Mouse (Mus musculus) heart, embryonic 11.5 days (tissue): Measurements from ENCODE around the gene Gjb5. TPM values are rescaled to one million over a fixed set of nuclear protein-coding genes. Genes with fewer than 3 reads are reported as not detected.

ENCODE experiments used
- ATAC-seq: fragments of 200-750 bp; cut with Nextera tagmentation; replicated peaks from 2 replicates; pipeline ENCODE4 v1.8.0; 2017; ENCODE audit warnings: moderate library complexity; ENCODE audit not compliant: insufficient number of reproducible peaks, low FRiP score, low TSS enrichment
- H3K27ac ChIP-seq: fragments of 300-500 bp; sonication (generic); 2 replicates; pipeline ENCODE4 v1.5.1; 2014; ENCODE audit warnings: mild to moderate bottlenecking, low read depth, low read length
- H3K27me3 ChIP-seq: fragments of 300-500 bp; sonication (generic); 2 replicates; pipeline ENCODE4 v1.6.1; 2014; ENCODE audit warnings: mild to moderate bottlenecking, low read length, mixed read lengths; ENCODE audit not compliant: control insufficient read depth, insufficient read depth
- H3K36me3 ChIP-seq: fragments of 300-500 bp; sonication (generic); 2 replicates; pipeline ENCODE4 v1.6.1; 2014; ENCODE audit warnings: mild to moderate bottlenecking, low read length, moderate library complexity, mixed read lengths; ENCODE audit not compliant: control insufficient read depth, insufficient read depth
- H3K4me1 ChIP-seq: fragments of 300-500 bp; sonication (generic); 2 replicates; pipeline ENCODE4 v1.6.1; 2014; ENCODE audit warnings: low read length; ENCODE audit not compliant: control insufficient read depth, insufficient read depth
- H3K4me2 ChIP-seq: fragments of 300-500 bp; sonication (generic); 2 replicates; pipeline ENCODE4 v1.6.1; 2014; ENCODE audit warnings: mild to moderate bottlenecking, moderate library complexity
- H3K4me3 ChIP-seq: fragments of 300-500 bp; sonication (generic); 2 replicates; pipeline ENCODE4 v1.5.1; 2014; ENCODE audit warnings: low read depth, low read length
- H3K9ac ChIP-seq: fragments of 300-500 bp; sonication (generic); 2 replicates; pipeline ENCODE4 v1.6.1; 2014; ENCODE audit warnings: mild to moderate bottlenecking, low read depth, low read length, moderate library complexity
- H3K9me3 ChIP-seq: fragments of 300-500 bp; sonication (generic); replicated peaks from 2 replicates; pipeline ENCODE4 v1.6.1; 2016; ENCODE audit warnings: low read length; ENCODE audit not compliant: control insufficient read depth
- WGBS: fragments of 180-500 bp; shearing (Covaris S2); extraction: QIAGEN DNeasy Blood & Tissue Kit; methylation state at CpG from one replicate; pipeline ENCODE4 v1.1.7; 2014; ENCODE audit not compliant: insufficient replicate concordance; 5-methylcytosine and 5-hydroxymethylcytosine counted together
- polyA plus RNA-seq: library from polyadenylated mRNA; unstranded; fragments of >200 nt; fragmentation: Nextera tagmentation; extraction: Ambion mirVana; gene quantifications from 2 replicates; pipeline ENCODE4 v1.2.1, GENCODE M21; 2014

Gjb5 gene
- polyA plus RNA-seq, 1 experiment from 2014 or later, result 0.70 TPM

DNA sequence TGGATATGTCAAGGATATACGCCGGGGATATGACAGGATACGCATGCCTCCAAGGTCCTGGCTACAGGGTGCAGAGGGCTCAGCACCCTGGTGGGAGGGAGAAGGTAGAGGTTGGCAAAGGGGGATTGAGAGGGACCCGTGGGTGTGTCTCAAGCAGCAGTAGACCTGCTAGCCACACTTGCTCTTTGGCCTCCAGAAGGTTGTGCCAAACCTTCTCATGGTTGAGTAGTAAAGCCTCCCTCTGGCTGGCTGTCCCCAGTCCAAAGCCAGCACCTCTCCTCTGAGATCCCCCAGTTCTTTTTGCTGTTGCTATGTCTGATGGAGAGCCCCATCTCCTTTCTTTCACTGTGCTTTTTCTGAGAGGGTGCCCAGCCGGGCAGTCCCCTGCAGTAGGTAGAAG, 32.7 kb downstream of the Gjb5 start:
- Histone ChIP-seq H3K27me3 (peaks cover 40% of the 10 kb centered on the region), H3K4me3 (no peak overlapping the region), H3K9ac (no peak overlapping the region), H3K9me3 (no peaks in the 10 kb centered on the region), H3K4me2 (no peak overlapping the region), H3K36me3 (no peaks in the 10 kb centered on the region), H3K4me1 (peaks cover 6% of the 10 kb centered on the region), H3K27ac (no peak overlapping the region)
- WGBS, result 85% methylated on average over 5 of the region's 5 CpGs
- ATAC-seq, result no peak

DNA sequence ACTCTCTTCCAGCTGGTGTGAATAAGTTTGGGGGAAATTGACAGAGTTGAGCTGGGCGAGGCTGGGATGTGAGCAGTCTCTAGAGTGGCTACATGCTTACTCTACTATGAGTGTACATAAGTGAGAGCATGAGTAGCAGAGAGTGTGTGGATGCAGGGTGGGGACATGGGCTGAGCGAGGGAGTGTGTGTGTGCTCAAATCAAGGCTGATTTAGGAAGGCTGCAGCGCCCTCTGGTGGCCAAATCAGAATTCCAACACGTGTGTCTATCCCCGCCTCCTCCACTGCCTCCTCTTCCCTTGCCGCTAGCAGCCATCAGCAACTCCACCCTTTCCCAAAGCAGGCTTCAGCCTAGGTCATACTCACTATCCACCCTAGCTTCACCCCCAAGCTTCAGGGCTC, 33.2 kb downstream of the Gjb5 start:
- ATAC-seq, result no peak
- Histone ChIP-seq H3K9me3 (no peaks in the 10 kb centered on the region), H3K27ac (no peak overlapping the region), H3K36me3 (no peaks in the 10 kb centered on the region), H3K4me3 (no peak overlapping the region), H3K9ac (no peak overlapping the region), H3K4me2 (no peak overlapping the region), H3K27me3 (peaks cover 35% of the 10 kb centered on the region), H3K4me1 (peaks cover 2% of the 10 kb centered on the region; the same call in 1 of the 2 replicates)
- WGBS, result 6% methylated on average over 6 of the region's 6 CpGs

DNA sequence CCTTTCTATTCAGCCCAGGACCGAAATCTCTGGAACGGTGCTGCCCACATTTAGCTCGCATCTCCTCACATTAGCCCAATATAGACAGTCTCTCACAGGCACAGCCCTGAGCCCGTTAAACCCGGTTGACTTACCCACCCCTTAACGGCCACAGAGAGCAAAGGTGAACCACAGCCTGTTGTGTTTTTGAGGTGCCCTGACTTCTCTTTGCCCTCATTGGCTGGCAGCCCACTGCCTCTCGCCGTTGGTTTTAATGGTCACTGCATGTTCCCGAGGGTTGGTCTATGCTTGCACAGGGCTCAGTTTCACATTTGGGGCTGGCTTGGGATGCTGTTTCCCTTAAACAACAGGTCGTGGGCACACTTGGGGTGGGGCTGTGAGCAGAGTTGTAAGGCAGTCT, 33.7 kb downstream of the Gjb5 start:
- Histone ChIP-seq H3K27me3 (peaks cover 31% of the 10 kb centered on the region), H3K4me2 (no peak overlapping the region), H3K9me3 (no peaks in the 10 kb centered on the region), H3K4me1 (no peaks in the 10 kb centered on the region), H3K36me3 (no peaks in the 10 kb centered on the region), H3K9ac (no peak overlapping the region), H3K4me3 (no peak overlapping the region), H3K27ac (no peak overlapping the region)
- WGBS, result 72% methylated on average over 10 of the region's 10 CpGs
- ATAC-seq, result no peak

DNA sequence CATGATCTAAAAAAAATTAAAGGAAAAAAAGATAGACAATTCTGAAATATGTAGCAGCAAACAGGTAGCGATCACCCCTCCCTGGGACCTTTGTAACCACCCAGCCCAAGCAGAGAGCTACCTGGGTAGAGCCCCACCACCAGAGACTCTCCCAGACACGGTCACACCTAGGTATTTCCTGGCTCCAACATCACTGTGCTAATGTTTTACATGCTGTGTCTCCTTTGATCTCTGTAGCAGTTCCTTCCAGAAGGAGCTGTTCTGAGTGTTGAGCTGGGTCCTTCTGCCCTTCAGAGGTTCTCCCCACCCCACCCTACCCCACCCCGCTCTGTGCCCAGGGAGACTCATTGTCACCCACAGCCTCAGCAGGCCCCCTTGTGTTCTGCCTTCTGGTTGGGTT, 34.3 kb downstream of the Gjb5 start:
- peaks cover 26% of the 10 kb centered on the region for H3K27me3 ChIP-seq
- WGBS, result 75% methylated on average over 3 of the region's 3 CpGs
- H3K4me3 ChIP-seq, result no peak overlapping the region
- H3K36me3 ChIP-seq, result no peaks in the 10 kb centered on the region
- H3K9me3 ChIP-seq, result no peaks in the 10 kb centered on the region
- no peak overlapping the region for H3K4me2 ChIP-seq
- no peak for ATAC-seq
- no peaks in the 10 kb centered on the region for H3K4me1 ChIP-seq
- H3K9ac ChIP-seq, result no peak overlapping the region
- H3K27ac ChIP-seq, result no peak overlapping the region

DNA sequence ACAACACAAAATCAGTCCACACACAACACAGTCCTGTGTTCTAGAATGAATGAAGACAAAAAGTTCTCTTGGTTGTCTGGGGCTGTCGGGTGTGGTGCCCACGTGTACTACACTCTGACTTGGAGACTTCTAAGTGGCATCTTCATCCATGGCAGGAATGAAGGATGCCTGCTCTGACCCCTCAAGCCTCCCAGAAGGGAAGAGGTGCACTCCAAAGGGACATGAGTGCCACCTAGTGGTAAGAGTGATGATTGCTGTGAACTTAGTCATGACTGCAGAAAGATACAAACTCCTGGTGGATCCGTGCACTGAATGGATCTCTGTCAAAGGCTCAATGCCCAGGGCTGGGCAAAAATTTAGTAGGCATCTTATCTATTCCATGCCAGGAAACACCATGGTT, 38.4 kb downstream of the Gjb5 start:
- H3K9ac ChIP-seq, result no peak overlapping the region
- H3K4me2 ChIP-seq, result no peak overlapping the region
- no peak overlapping the region for H3K4me3 ChIP-seq
- no peaks in the 10 kb centered on the region for H3K36me3 ChIP-seq
- no peak for ATAC-seq
- no peak overlapping the region for H3K27ac ChIP-seq
- no peaks in the 10 kb centered on the region for H3K9me3 ChIP-seq
- peaks cover 4% of the 10 kb centered on the region; the same call in 1 of the 2 replicates for H3K27me3 ChIP-seq
- H3K4me1 ChIP-seq, result 0 out of 2 replicates have a peak, but pooled peaks cover under 1% of the 10 kb centered on the region
- 8% methylated on average over 3 of the region's 3 CpGs for WGBS

DNA sequence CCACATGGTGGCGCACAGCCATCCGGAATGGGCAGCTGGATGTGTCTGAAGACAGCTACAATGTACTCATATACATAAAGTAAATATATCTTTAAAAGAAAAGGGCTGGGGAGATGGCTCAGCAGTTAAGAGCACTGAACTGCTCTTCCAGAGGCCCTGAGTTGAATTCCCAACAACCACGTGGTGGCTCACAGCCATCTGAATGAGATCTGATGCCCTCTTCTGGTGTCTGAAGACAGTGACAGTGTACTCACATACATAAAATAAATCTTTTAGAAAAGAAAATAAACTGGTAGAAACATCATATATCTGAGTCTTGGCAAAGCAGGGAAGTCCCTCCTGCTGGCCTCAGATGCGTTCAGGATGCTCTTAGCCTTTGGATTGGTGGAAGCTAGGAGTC, 40.8 kb downstream of the Gjb5 start:
- 54% methylated on average over 4 of the region's 4 CpGs for WGBS
- no peak overlapping the region for H3K4me2 ChIP-seq
- no peak overlapping the region for H3K27ac ChIP-seq

DNA sequence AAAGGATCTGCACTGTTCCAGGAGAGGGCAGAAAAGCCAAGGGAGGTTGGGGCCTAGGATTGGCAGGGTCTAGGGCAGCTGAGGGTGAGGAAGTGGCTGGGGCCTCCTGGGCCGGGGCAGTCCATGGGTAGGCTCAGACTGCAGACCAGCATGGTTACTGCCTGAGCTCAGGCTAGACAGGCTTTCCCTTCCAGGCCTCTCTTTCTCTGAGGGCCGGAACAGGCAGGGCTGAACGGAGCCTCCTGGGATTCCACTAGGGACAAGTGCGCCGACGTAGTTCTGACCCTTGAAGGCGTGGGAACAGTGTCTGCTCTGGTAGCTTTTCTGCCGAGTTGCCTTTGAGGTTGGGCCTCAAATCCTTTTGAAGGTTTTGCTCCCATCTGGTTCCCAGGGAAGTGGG, 42.2 kb downstream of the Gjb5 start:
- Histone ChIP-seq H3K27me3 (peaks cover 25% of the 10 kb centered on the region), H3K4me3 (no peak overlapping the region), H3K9ac (no peak overlapping the region), H3K36me3 (no peaks in the 10 kb centered on the region), H3K4me1 (0 out of 2 replicates have a peak, but pooled peaks cover 4% of the 10 kb centered on the region), H3K4me2 (no peak overlapping the region), H3K9me3 (no peaks in the 10 kb centered on the region), H3K27ac (no peak overlapping the region)
- no peak for ATAC-seq
- WGBS, result 74% methylated on average over 8 of the region's 8 CpGs

More for the DNA sequence above, 40.8 kb downstream of the Gjb5 start:
- Histone ChIP-seq H3K9me3 (no peaks in the 10 kb centered on the region), H3K9ac (no peak overlapping the region), H3K4me3 (no peak overlapping the region), H3K27me3 (peaks cover 16% of the 10 kb centered on the region), H3K36me3 (no peaks in the 10 kb centered on the region), H3K4me1 (0 out of 2 replicates have a peak, but pooled peaks cover 4% of the 10 kb centered on the region)
- no peak for ATAC-seq

- WGBS, result 50% methylated on average over 9 of the region's 9 CpGs
Measured at GRCm38 (mm10) chr4:127314585-127314984, 43.4 kb downstream of the Gjb5 start.

GRCm38 (mm10) chr4:127313861-127314260, 44.1 kb downstream of the Gjb5 start, which contains the start of gene Gja4:
Gja4 (minus strand) TSS chr4:127314039.
- H3K27ac ChIP-seq, result no peak within 1 kb of the TSS
- peak; percentile 73 for ATAC-seq
- H3K4me3 ChIP-seq, result peak within 1 kb of the TSS; percentile 53
- WGBS, result 0% methylated on average over 25 of the region's 25 CpGs
- peak within 1 kb of the TSS; percentile 79 for H3K4me2 ChIP-seq
- no peaks in the 10 kb centered on the region for H3K9me3 ChIP-seq
- no peaks in the 10 kb centered on the region for H3K36me3 ChIP-seq
- H3K9ac ChIP-seq, result peak within 1 kb of the TSS; percentile 63
- H3K4me1 ChIP-seq, result 0 out of 2 replicates have a peak, but pooled peaks cover 4% of the 10 kb centered on the region
- H3K27me3 ChIP-seq, result peaks cover 25% of the 10 kb centered on the region

More at GRCm38 (mm10) chr4:127314585-127314984, 43.4 kb downstream of the Gjb5 start:
- Histone ChIP-seq H3K4me3 (no peak overlapping the region; the same call in 1 of the 2 replicates), H3K27me3 (peaks cover 25% of the 10 kb centered on the region), H3K27ac (no peak overlapping the region), H3K4me1 (0 out of 2 replicates have a peak, but pooled peaks cover 4% of the 10 kb centered on the region), H3K36me3 (no peaks in the 10 kb centered on the region), H3K9ac (no peak overlapping the region), H3K9me3 (no peaks in the 10 kb centered on the region), H3K4me2 (peak overlapping the region; percentile 79)
- no peak for ATAC-seq
